Mouse (Mus musculus) embryonic facial prominence, embryonic 10.5 days (tissue): ENCODE results near the gene Syt3. TPM values are rescaled to one million over a fixed set of nuclear protein-coding genes. Genes with fewer than 3 reads are reported as not detected.

Experiments
- DNase-seq: peaks from one replicate; pipeline ENCODE4 v3.0.0-alpha.2; 2017; ENCODE audit warnings: low spot score
- H3K27ac ChIP-seq: fragments of 300-500 bp; sonication (generic); replicated peaks from 2 replicates; pipeline ENCODE4 v1.5.1; 2016; ENCODE audit warnings: mild to moderate bottlenecking
- H3K27me3 ChIP-seq: fragments of 300-500 bp; sonication (generic); replicated peaks from 2 replicates; pipeline ENCODE4 v1.6.1; 2016; ENCODE audit warnings: low read depth, mild to moderate bottlenecking; ENCODE audit not compliant: poor library complexity, severe bottlenecking
- H3K36me3 ChIP-seq: fragments of 300-500 bp; sonication (generic); replicated peaks from 2 replicates; pipeline ENCODE4 v1.6.1; 2016; ENCODE audit warnings: mild to moderate bottlenecking, moderate library complexity
- H3K4me1 ChIP-seq: fragments of 300-500 bp; sonication (generic); 2 replicates; pipeline ENCODE4 v1.6.1; 2016
- H3K4me3 ChIP-seq: fragments of 300-500 bp; sonication (generic); 2 replicates; pipeline ENCODE4 v1.5.1; 2016; ENCODE audit warnings: mild to moderate bottlenecking, moderate library complexity
- H3K9me3 ChIP-seq: fragments of 300-500 bp; sonication (generic); 2 replicates; pipeline ENCODE4 v1.6.1; 2016; ENCODE audit warnings: mild to moderate bottlenecking
- WGBS: fragments of 180-500 bp; shearing (Covaris S2); methylation state at CpG from one replicate; pipeline ENCODE4 v1.1.7; 2016; 5-methylcytosine and 5-hydroxymethylcytosine counted together
- polyA plus RNA-seq: library from polyadenylated mRNA; unstranded; fragments of >200 nt; fragmentation: Nextera tagmentation; extraction: Ambion mirVana; gene quantifications from 2 replicates; pipeline ENCODE4 v1.2.1, GENCODE M21; 2016

Gene Syt3
- polyA plus RNA-seq, 1 experiment from 2014 or later: 2.4 TPM

DNA sequence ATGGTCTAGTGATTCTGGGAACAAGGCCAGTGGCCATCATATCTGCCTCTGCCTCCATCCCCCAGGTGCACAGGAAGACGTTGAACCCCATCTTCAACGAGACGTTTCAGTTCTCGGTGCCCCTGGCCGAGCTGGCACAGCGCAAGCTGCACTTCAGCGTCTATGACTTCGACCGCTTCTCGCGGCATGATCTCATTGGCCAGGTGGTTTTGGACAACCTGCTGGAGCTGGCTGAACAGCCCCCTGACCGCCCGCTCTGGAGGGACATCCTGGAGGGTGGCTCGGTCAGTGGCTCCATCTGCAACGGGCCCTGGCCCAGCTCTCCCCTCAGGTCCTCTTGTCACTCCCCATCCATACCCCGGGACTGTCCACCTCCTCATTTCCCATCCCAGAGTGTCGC is 9.4 kb downstream of the Syt3 start:
- Histone ChIP-seq H3K27me3 (peaks cover 25% of the 10 kb centered on the region), H3K4me3 (no peak overlapping the region), H3K9me3 (no peaks in the 10 kb centered on the region), H3K4me1 (no peaks in the 10 kb centered on the region), H3K36me3 (no peaks in the 10 kb centered on the region), H3K27ac (no peak overlapping the region)
- DNase-seq: no peak
- WGBS: 92% methylated on average over 17 of the region's 17 CpGs

- H3K9me3 ChIP-seq: no peaks in the 10 kb centered on the region
- H3K4me1 ChIP-seq: peaks cover 7% of the 10 kb centered on the region
- WGBS: 11% methylated on average over 3 of the region's 3 CpGs
- H3K27ac ChIP-seq: no peak overlapping the region
- H3K4me3 ChIP-seq: no peak overlapping the region
- H3K36me3 ChIP-seq: no peaks in the 10 kb centered on the region
- peaks cover 31% of the 10 kb centered on the region; the same call in 1 of the 2 replicates for H3K27me3 ChIP-seq
- DNase-seq: peak; percentile 63
Observed at GRCm38 (mm10) chr7:44398570-44398969, 14.7 kb downstream of the Syt3 start.

GRCm38 (mm10) chr7:44401673-44402072 is 17.8 kb downstream of the Syt3 start:
- no peak overlapping the region for H3K4me3 ChIP-seq
- peaks cover 10% of the 10 kb centered on the region for H3K4me1 ChIP-seq
- 86% methylated on average over 6 of the region's 6 CpGs for WGBS
- no peaks in the 10 kb centered on the region for H3K9me3 ChIP-seq
- no peak for DNase-seq
- H3K27me3 ChIP-seq: peaks cover 27% of the 10 kb centered on the region
- H3K27ac ChIP-seq: no peak overlapping the region
- H3K36me3 ChIP-seq: no peaks in the 10 kb centered on the region

GRCm38 (mm10) chr7:44405346-44406014 is 21.6 kb downstream of the Syt3 start:
- H3K4me3 ChIP-seq: peak overlapping the region; percentile 55
- no peaks in the 10 kb centered on the region for H3K36me3 ChIP-seq
- peaks cover 3% of the 10 kb centered on the region; the same call in 1 of the 2 replicates for H3K4me1 ChIP-seq
- WGBS: 3% methylated on average over 27 of the region's 27 CpGs
- peaks cover 33% of the 10 kb centered on the region for H3K27me3 ChIP-seq
- H3K9me3 ChIP-seq: no peaks in the 10 kb centered on the region
- H3K27ac ChIP-seq: peak overlapping the region; percentile 83
- peak; percentile 96 for DNase-seq

DNA sequence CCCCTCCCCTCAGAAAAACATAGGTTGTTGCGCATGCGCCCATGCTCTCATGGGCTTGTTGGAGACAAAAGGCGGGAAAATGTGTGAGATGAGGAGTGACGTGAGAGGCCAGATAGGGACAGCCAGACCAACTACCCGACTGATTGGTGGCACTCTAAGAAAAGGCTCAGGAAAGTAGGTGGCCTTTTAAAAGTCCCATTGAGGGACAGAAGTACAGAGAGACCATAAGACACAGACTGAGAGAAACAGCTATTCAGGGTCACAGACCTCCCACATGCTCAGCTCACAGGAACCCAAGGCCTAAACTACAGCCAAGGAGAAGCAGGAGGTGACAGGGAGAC is 22.1 kb downstream of the Syt3 start:
- Histone ChIP-seq H3K4me3 (peak overlapping the region; percentile 55), H3K9me3 (no peaks in the 10 kb centered on the region), H3K4me1 (peaks cover 3% of the 10 kb centered on the region; the same call in 1 of the 2 replicates), H3K36me3 (no peaks in the 10 kb centered on the region), H3K27ac (peak overlapping the region; percentile 66), H3K27me3 (peaks cover 30% of the 10 kb centered on the region)
- 1% methylated on average over 5 of the region's 5 CpGs for WGBS
- no peak for DNase-seq

- Histone ChIP-seq H3K9me3 (0 out of 2 replicates have a peak, but pooled peaks cover 3% of the 10 kb centered on the region), H3K36me3 (no peaks in the 10 kb centered on the region), H3K27me3 (peaks cover 24% of the 10 kb centered on the region), H3K4me1 (no peaks in the 10 kb centered on the region; the same call in 1 of the 2 replicates), H3K27ac (no peak overlapping the region), H3K4me3 (no peak overlapping the region)
- 79% methylated on average over 4 of the region's 4 CpGs for WGBS
- no peak for DNase-seq
Observed at GRCm38 (mm10) chr7:44411144-44411543, 27.2 kb downstream of the Syt3 start.

- no peak for DNase-seq
- H3K27me3 ChIP-seq: peaks cover 6% of the 10 kb centered on the region; the same call in 1 of the 2 replicates
- 0 out of 2 replicates have a peak, but pooled peaks cover 3% of the 10 kb centered on the region for H3K9me3 ChIP-seq
- WGBS: 82% methylated on average over 6 of the region's 6 CpGs
- H3K36me3 ChIP-seq: no peaks in the 10 kb centered on the region
- no peak overlapping the region for H3K27ac ChIP-seq
- H3K4me1 ChIP-seq: 0 out of 2 replicates have a peak, but pooled peaks cover 7% of the 10 kb centered on the region
- no peak overlapping the region for H3K4me3 ChIP-seq
Observed at GRCm38 (mm10) chr7:44413307-44413706, 29.4 kb downstream of the Syt3 start.

GRCm38 (mm10) chr7:44427666-44428065 is 43.8 kb downstream of the Syt3 start:
- H3K27me3 ChIP-seq: peaks cover 71% of the 10 kb centered on the region
- peaks cover 39% of the 10 kb centered on the region for H3K4me1 ChIP-seq
- H3K9me3 ChIP-seq: no peaks in the 10 kb centered on the region
- DNase-seq: no peak
- 5% methylated on average over 8 of the region's 8 CpGs for WGBS
- H3K27ac ChIP-seq: peak overlapping the region; percentile 85; the same call in 1 of the 2 replicates
- no peaks in the 10 kb centered on the region for H3K36me3 ChIP-seq
- H3K4me3 ChIP-seq: peak overlapping the region; percentile 74

- H3K27me3 ChIP-seq: peaks cover 73% of the 10 kb centered on the region
- peak; percentile 77 for DNase-seq
- H3K4me3 ChIP-seq: peak overlapping the region; percentile 74
- 1% methylated on average over 17 of the region's 38 CpGs for WGBS
- peaks cover 41% of the 10 kb centered on the region for H3K4me1 ChIP-seq
- H3K36me3 ChIP-seq: no peaks in the 10 kb centered on the region
- peak overlapping the region; percentile 85 for H3K27ac ChIP-seq
- no peaks in the 10 kb centered on the region for H3K9me3 ChIP-seq
Observed at GRCm38 (mm10) chr7:44428171-44428950, 44.5 kb downstream of the Syt3 start.

GRCm38 (mm10) chr7:44428968-44429521 is 45.1 kb downstream of the Syt3 start, which contains the start of gene Lrrc4b:
TSS of gene Lrrc4b (plus strand) at chr7:44429018.
- WGBS: 1% methylated on average over 69 of the region's 69 CpGs
- Histone ChIP-seq H3K27ac (peak within 1 kb of the TSS; percentile 85), H3K36me3 (no peaks in the 10 kb centered on the region), H3K27me3 (peaks cover 77% of the 10 kb centered on the region), H3K4me3 (peak within 1 kb of the TSS; percentile 74), H3K9me3 (no peaks in the 10 kb centered on the region), H3K4me1 (peaks cover 43% of the 10 kb centered on the region)
- DNase-seq: peak; percentile 78

DNA sequence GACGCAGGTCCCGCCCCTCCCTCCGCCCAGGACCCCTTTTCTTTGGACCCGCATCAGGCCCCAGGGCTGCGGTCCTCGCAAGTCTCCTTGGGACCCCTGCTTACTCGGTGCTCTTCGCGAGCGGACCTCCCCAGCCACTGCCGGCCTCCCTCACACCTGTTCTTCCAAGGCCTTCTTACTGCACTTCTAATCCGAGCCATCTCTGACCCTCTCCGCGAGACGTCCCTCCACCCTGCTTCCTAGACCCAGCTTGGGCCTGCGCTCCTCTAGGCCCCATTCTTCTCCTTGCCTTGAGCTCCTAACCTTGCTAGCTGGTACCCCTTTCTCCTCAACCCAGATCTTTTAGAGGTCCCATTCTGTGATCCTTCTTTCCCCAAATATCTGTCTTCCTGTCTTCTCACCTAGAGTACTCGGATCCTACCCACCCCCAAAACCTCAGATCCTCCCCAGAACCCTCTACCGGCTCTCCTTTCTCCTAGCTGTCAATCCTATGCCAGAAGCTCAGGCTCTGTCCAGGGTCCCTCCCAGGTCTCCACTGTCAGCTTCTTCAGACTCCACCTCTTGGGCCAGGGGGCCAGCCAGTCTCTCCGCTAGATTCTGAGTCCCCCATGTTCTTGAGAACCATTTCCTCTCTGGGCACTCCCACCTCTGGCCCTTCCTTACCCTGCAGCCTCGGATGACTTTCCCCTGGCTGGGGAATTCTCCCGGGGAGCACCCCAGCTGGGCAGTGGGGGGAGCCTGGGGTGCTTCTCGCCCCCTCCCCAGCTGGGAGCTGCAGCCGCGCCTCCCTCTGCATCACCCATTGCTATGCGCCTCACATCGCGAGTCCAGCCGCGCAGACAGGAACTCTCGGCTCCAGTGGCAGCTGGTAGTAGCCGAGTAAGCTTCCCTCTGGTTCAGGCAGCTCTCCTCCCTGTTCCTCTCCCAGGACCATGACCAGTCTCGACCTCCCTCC is 45.9 kb downstream of the Syt3 start:
- 1% methylated on average over 32 of the region's 32 CpGs for WGBS
- H3K4me1 ChIP-seq: peaks cover 43% of the 10 kb centered on the region
- H3K27ac ChIP-seq: peak overlapping the region; percentile 85
- H3K27me3 ChIP-seq: peaks cover 82% of the 10 kb centered on the region
- H3K4me3 ChIP-seq: peak overlapping the region; percentile 74
- H3K9me3 ChIP-seq: no peaks in the 10 kb centered on the region
- DNase-seq: peak; percentile 27
- no peaks in the 10 kb centered on the region for H3K36me3 ChIP-seq

GRCm38 (mm10) chr7:44432550-44432949 is 48.6 kb downstream of the Syt3 start:
- no peaks in the 10 kb centered on the region for H3K36me3 ChIP-seq
- no peaks in the 10 kb centered on the region for H3K9me3 ChIP-seq
- peaks cover 77% of the 10 kb centered on the region for H3K27me3 ChIP-seq
- no peak for DNase-seq
- 72% methylated on average over 6 of the region's 6 CpGs for WGBS
- no peak overlapping the region for H3K27ac ChIP-seq
- no peak overlapping the region for H3K4me3 ChIP-seq
- peaks cover 40% of the 10 kb centered on the region for H3K4me1 ChIP-seq
